Mouse (Mus musculus): ENCODE results near the gene Apoa2. TPM values are rescaled to one million over a fixed set of nuclear protein-coding genes. Genes with fewer than 3 reads are reported as not detected.

Apoa2 gene
- total RNA-seq, 2 experiments from 2014 or later = 1.7 TPM; not detected in 1

Other genes starting within 250 kb of the Apoa2 start
- 1 to 10 TPM; 2.2 to 2.4 TPM for gene Fcgr2b, start 248.5 kb upstream of the Apoa2 start, total RNA-seq (2021)
- gene Fcgr4, start 206.1 kb upstream of the Apoa2 start, total RNA-seq (2021) = not detected
- 1 to 10 TPM; 2.6 to 4.6 TPM for gene Fcgr3, start 160.1 kb upstream of the Apoa2 start, total RNA-seq (2021)
- under 1 TPM; 0.54 to 0.91 TPM for gene Cfap126, start 111.1 kb upstream of the Apoa2 start, total RNA-seq (2021)
- gene Sdhc, start 74.5 kb upstream of the Apoa2 start, total RNA-seq (2021) = 100 to 1,000 TPM; 691 to 738 TPM
- gene Mpz, start 74.3 kb upstream of the Apoa2 start, total RNA-seq (2021) = 100 to 1,000 TPM in 1 of 2 experiments, 10 to 100 TPM in 1; 33.1 to 105 TPM
- gene Pcp4l1, start 28.8 kb upstream of the Apoa2 start, total RNA-seq (2021) = 10 to 100 TPM; 48.8 to 49.5 TPM
- not detected for gene Nr1i3, start 11.1 kb upstream of the Apoa2 start, total RNA-seq (2021)
- gene Tomm40l, start 2.5 kb upstream of the Apoa2 start, total RNA-seq (2021) = 10 to 100 TPM; 52.0 to 54.8 TPM
- 1 to 10 TPM; 2.5 to 4.9 TPM for gene Fcer1g, start 9.3 kb downstream of the Apoa2 start, total RNA-seq (2021)
- gene Adamts4, start 25.4 kb downstream of the Apoa2 start, total RNA-seq (2021) = under 1 TPM; 0.28 to 0.54 TPM
- gene Ndufs2, start 26.3 kb downstream of the Apoa2 start, total RNA-seq (2021) = 100 to 1,000 TPM; 874 to 989 TPM
- gene B4galt3, start 45.3 kb downstream of the Apoa2 start, total RNA-seq (2021) = 10 to 100 TPM in 1 of 2 experiments, 1 to 10 TPM in 1; 9.6 to 10.5 TPM
- 1 to 10 TPM; 8.7 TPM for gene Ppox, start 56.1 kb downstream of the Apoa2 start, total RNA-seq (2021)
- 10 to 100 TPM; 13.5 to 13.8 TPM for gene Usp21, start 62.9 kb downstream of the Apoa2 start, total RNA-seq (2021)
- 10 to 100 TPM; 80.9 to 82.2 TPM for gene Ufc1, start 70.0 kb downstream of the Apoa2 start, total RNA-seq (2021)
- 10 to 100 TPM; 26.6 to 31.1 TPM for gene Dedd, start 104.1 kb downstream of the Apoa2 start, total RNA-seq (2021)
- 10 to 100 TPM; 23.2 to 23.9 TPM for gene Nit1, start 120.6 kb downstream of the Apoa2 start, total RNA-seq (2021)
- 10 to 100 TPM; 85.7 to 91.7 TPM for gene Pfdn2, start 120.6 kb downstream of the Apoa2 start, total RNA-seq (2021)
- not detected for gene Klhdc9, start 135.7 kb downstream of the Apoa2 start, total RNA-seq (2021)
- gene Nectin4, start 145.0 kb downstream of the Apoa2 start, total RNA-seq (2021) = under 1 TPM in 1 of 2 experiments, not detected in 1; 0.07 TPM
- gene Arhgap30, start 163.9 kb downstream of the Apoa2 start, total RNA-seq (2021) = under 1 TPM; 0.94 to 0.99 TPM
- gene Usf1, start 186.3 kb downstream of the Apoa2 start, total RNA-seq (2021) = 10 to 100 TPM; 25.7 to 27.7 TPM
- under 1 TPM in 1 of 2 experiments, not detected in 1; 0.69 TPM for gene Tstd1, start 193.8 kb downstream of the Apoa2 start, total RNA-seq (2021)
- 1 to 10 TPM; 4.9 to 5.4 TPM for gene F11r, start 212.5 kb downstream of the Apoa2 start, total RNA-seq (2021)

Measured in gastrocnemius, postnatal 36 days (tissue).